8 mouse cellular contexts compared by ENCODE assay signal in the genomic region with DNA sequence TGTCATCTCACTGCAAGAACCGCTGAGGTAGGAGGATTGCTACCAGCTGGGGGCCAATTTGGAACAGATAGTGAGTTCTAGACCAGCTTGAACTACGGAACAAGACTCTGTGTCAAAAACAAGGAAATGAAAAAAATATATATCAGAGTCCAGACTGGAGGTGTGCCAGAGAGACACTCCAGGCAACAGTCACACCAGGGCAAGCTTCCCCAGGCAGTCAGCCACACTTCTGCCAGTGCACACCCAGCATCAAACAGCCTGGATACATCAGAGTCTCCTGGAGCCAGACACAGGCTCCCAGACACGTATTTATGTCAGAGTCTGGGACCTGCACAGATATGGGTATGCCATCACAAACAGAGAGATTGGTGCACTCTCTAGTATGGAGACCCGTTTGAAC. TPM values are rescaled to one million over a fixed set of nuclear protein-coding genes. Genes with fewer than 3 reads are reported as not detected.
DNase-seq lines count a peak whose midpoint lies in the region; ATAC-seq lines count a peak whose summit lies in the region.
"Had no signal": no experiment of that assay in that cellular context is flagged by ENCODE, and none has a peak within 500 bp of the region (broad histone marks: within the 10 kb centered on the region; RNA-seq: fewer than 3 reads in every experiment).

No protein-coding gene starts in this region.

- no peak overlapping the region for H3K9ac ChIP-seq in heart, embryonic 13.5 days
- peak overlapping the region; percentile 8; the same call in 1 of the 2 replicates for H3K9ac ChIP-seq in lung, embryonic 16.5 days (ENCODE audit: low read length)

- peaks cover 57% of the 10 kb centered on the region for H3K4me1 ChIP-seq in heart, embryonic 13.5 days
- peaks cover 28% of the 10 kb centered on the region for H3K4me1 ChIP-seq in brown adipose tissue, adult 24 weeks (ENCODE audit: control insufficient read depth, insufficient read depth, insufficient read length, low read length)
- H3K4me1 ChIP-seq in lung, embryonic 16.5 days (replicated peaks; ENCODE audit: control insufficient read depth, insufficient read depth, low read length) = peaks cover 58% of the 10 kb centered on the region

- no peak overlapping the region for H3K4me3 ChIP-seq in heart, embryonic 13.5 days
- H3K4me3 ChIP-seq in brown adipose tissue, adult 24 weeks (ENCODE audit: insufficient read depth, low read depth, low read length) = peak overlapping the region; percentile 23
- no peak overlapping the region for H3K4me3 ChIP-seq in lung, embryonic 16.5 days (ENCODE audit: low read length)

- WGBS in heart, embryonic 13.5 days = 41% methylated on average over 4 of the region's 4 CpGs
- WGBS in lung, embryonic 16.5 days = 40% methylated on average over 4 of the region's 4 CpGs

- ATAC-seq in heart, embryonic 13.5 days (ENCODE audit: extremely low read depth, insufficient number of reproducible peaks, low FRiP score, low TSS enrichment) = no peak
- ATAC-seq in lung, embryonic 16.5 days (ENCODE audit: low read depth) = no peak
- ATAC-seq in megakaryocyte progenitor cell, adult 5-6 weeks (replicated peaks; ENCODE audit: poor library complexity) = no peak

- peak overlapping the region; percentile 72 for H3K4me2 ChIP-seq in heart, embryonic 13.5 days
- H3K4me2 ChIP-seq in lung, embryonic 16.5 days (ENCODE audit: low read depth, low read length) = 0 out of 2 replicates have a peak overlapping the region, but pooled peaks have one; percentile 5

- peaks cover 5% of the 10 kb centered on the region for H3K27me3 ChIP-seq in heart, embryonic 13.5 days (replicated peaks)
- no peaks in the 10 kb centered on the region for H3K27me3 ChIP-seq in lung, embryonic 16.5 days (ENCODE audit: control insufficient read depth, insufficient read depth, low read depth, low read length)

- no peaks in the 10 kb centered on the region for H3K9me3 ChIP-seq in heart, embryonic 13.5 days
- H3K9me3 ChIP-seq in lung, embryonic 16.5 days (ENCODE audit: control insufficient read depth, low read length) = no peaks in the 10 kb centered on the region

- peaks cover 52% of the 10 kb centered on the region for H3K36me3 ChIP-seq in heart, embryonic 13.5 days
- H3K36me3 ChIP-seq in lung, embryonic 16.5 days (ENCODE audit: control insufficient read depth, insufficient read depth, low read length) = peaks cover 28% of the 10 kb centered on the region

- no peak for DNase-seq in heart, adult 9 months (ENCODE audit: low spot score in 2 of 2)
- DNase-seq in 3T3-L1 (ENCODE audit: low read depth, low spot score) = peak; percentile 61
- DNase-seq in right cerebral cortex, postnatal 36 days (ENCODE audit: low spot score in 2 of 2) = no peak

- H3K27ac ChIP-seq in heart, embryonic 13.5 days (replicated peaks) = peak overlapping the region; percentile 91
- peak overlapping the region; percentile 66 for H3K27ac ChIP-seq in brown adipose tissue, adult 24 weeks (replicated peaks; ENCODE audit: low read depth, low read length)
- H3K27ac ChIP-seq in lung, embryonic 16.5 days (ENCODE audit: low read length) = peak overlapping the region; percentile 93

RNA-seq across cellular contexts. Expression of a gene that starts 6.1 kb away (rescaled TPM):
- polyA plus RNA-seq in heart, embryonic 13.5 days (2015; fragmentation: Nextera tagmentation; extraction: Ambion mirVana) = 37.4 and 40.2 TPM in 2 replicates
- polyA plus RNA-seq in brown adipose tissue, adult 24 weeks (2012; ENCODE audit: insufficient read depth, insufficient read length, missing spikeins) = 141 and 148 TPM in 2 replicates
- 95.0 and 109 TPM in 2 replicates for polyA plus RNA-seq in lung, embryonic 16.5 days (2015; fragmentation: Nextera tagmentation; extraction: Ambion mirVana)
- total RNA-seq in megakaryocyte progenitor cell, adult 5-6 weeks (2015) = 0.07 and 0.27 TPM in 2 replicates
- 0.21 and 0.24 TPM in 2 replicates for total RNA-seq in megakaryocyte progenitor cell, adult 5-6 weeks (2017)
- total RNA-seq: granulocyte monocyte progenitor cell, adult 5-6 weeks had no signal

RNA-seq across cellular contexts. Expression of a gene that starts 15.4 kb away (rescaled TPM):
- polyA plus RNA-seq in heart, embryonic 13.5 days (2015; fragmentation: Nextera tagmentation; extraction: Ambion mirVana) = 107 and 116 TPM in 2 replicates
- 86.7 and 98.8 TPM in 2 replicates for polyA plus RNA-seq in brown adipose tissue, adult 24 weeks (2012; ENCODE audit: insufficient read depth, insufficient read length, missing spikeins)
- 185 and 189 TPM in 2 replicates for polyA plus RNA-seq in lung, embryonic 16.5 days (2015; fragmentation: Nextera tagmentation; extraction: Ambion mirVana)
- 64.0 and 65.0 TPM in 2 replicates for total RNA-seq in megakaryocyte progenitor cell, adult 5-6 weeks (2015)
- 230 and 286 TPM in 2 replicates for total RNA-seq in megakaryocyte progenitor cell, adult 5-6 weeks (2017)

RNA-seq across cellular contexts. Expression of a gene that starts 39.0 kb away (rescaled TPM):
- 667 and 720 TPM in 2 replicates for polyA plus RNA-seq in heart, embryonic 13.5 days (2015; fragmentation: Nextera tagmentation; extraction: Ambion mirVana)
- polyA plus RNA-seq in brown adipose tissue, adult 24 weeks (2012; ENCODE audit: insufficient read depth, insufficient read length, missing spikeins) = 320 and 478 TPM in 2 replicates
- polyA plus RNA-seq in lung, embryonic 16.5 days (2015; fragmentation: Nextera tagmentation; extraction: Ambion mirVana) = 755 and 791 TPM in 2 replicates
- total RNA-seq in megakaryocyte progenitor cell, adult 5-6 weeks (2015) = 69.8 and 85.4 TPM in 2 replicates
- total RNA-seq in megakaryocyte progenitor cell, adult 5-6 weeks (2017) = 23.7 and 30.0 TPM in 2 replicates
